Mouse (Mus musculus): Measurements from ENCODE around the gene Ralgps1. TPM values are rescaled to one million over a fixed set of nuclear protein-coding genes. Genes with fewer than 3 reads are reported as not detected.

The Ralgps1 gene
- polyA plus RNA-seq, 1 experiment: 91.6 TPM

DNA sequence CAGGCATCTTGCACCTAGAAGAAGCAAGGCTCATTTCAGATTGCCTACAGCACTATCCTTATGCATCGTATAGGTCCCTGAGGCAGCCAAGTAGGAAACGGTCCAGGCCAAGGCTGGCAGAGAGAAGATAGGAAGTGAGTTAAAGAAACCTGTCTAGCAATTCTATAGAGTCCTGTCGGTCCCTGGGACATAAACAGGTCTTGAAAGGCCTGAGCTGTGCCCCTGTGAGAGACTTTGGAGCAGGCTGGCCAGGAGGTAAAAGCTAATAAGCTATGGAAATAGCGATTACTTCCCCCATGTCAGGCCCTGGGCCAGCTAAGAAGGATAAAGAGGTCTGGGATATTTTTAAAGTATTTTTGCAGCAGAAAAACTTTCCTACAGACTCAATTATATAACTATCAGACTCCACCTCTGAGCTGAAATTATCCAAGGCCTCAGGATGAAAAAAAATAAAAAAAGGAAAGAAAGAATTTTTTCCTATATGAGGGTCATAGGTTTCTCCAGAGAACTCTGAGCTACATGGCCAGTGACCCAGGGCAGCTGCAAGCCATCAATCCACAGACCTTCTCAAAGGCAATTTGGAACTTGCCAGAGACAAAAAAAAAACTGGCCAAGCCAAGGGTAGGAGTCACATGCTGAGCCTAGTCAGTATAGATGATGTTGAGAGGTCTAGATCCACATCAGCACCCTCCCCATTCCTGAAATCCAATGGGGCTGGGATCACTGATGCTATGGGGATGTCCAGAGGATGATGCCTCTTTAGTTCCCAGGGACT lies 98.4 kb downstream of the Ralgps1 start:
- DNase-seq (ENCODE audit: low read depth): no peak
- TF ChIP-seq CTCF (IDR thresholded peaks at IDR 0.05; ENCODE audit: borderline replicate concordance, extremely low read depth, insufficient read depth, insufficient read length): no peak

DNA sequence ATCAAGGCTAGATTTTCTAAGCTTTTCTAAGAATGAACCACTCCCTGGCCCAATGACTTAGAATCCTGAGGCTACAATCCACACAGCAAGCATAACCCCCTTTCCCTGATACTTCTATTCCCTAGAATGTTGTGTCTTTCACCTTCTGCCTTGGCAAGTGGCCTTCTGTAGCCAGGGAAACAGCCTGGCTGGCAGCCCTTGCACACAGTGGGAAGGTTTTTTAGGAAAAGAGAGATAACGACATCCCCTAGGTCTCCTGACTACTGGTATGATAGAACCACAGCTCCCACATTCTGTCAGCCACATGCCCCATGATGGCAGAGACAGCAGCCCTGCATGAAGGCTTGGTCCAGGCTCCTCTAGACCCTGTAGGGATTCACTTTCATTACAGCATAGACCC lies 99.8 kb downstream of the Ralgps1 start:
- peak; percentile 38 for DNase-seq (ENCODE audit: low read depth)
- TF ChIP-seq CTCF (IDR thresholded peaks at IDR 0.05; ENCODE audit: borderline replicate concordance, extremely low read depth, insufficient read depth, insufficient read length) (no peak), POLR2A (IDR thresholded peaks at IDR 0.05; ENCODE audit: borderline replicate concordance, extremely low read depth, insufficient read depth, insufficient read length, poor library complexity, severe bottlenecking) (no peak)

DNA sequence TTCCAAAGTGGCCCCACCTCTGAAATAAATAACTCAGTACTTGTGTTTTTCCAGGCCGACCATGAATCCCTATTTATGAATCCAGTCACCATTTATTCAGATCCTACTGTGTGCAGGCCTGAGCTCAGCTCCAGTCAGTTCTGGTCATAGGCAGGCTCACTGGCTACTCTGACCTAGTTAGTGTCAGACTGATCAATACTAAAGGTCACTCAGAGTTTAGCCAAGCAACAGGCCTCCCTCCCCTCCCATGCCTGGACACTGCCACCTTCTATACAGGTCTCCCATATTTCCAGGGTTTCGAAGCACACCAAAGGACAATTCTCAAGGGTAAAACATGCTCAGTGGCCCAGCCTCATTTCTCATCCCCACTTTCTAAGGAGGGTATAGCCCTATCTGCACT lies 100.7 kb downstream of the Ralgps1 start:
- no peak for TF ChIP-seq POLR2A (IDR thresholded peaks at IDR 0.05; ENCODE audit: borderline replicate concordance, extremely low read depth, insufficient read depth, insufficient read length, poor library complexity, severe bottlenecking)
- TF ChIP-seq CTCF (IDR thresholded peaks at IDR 0.05; ENCODE audit: borderline replicate concordance, extremely low read depth, insufficient read depth, insufficient read length): no peak
- no peak for DNase-seq (ENCODE audit: low read depth)

DNA sequence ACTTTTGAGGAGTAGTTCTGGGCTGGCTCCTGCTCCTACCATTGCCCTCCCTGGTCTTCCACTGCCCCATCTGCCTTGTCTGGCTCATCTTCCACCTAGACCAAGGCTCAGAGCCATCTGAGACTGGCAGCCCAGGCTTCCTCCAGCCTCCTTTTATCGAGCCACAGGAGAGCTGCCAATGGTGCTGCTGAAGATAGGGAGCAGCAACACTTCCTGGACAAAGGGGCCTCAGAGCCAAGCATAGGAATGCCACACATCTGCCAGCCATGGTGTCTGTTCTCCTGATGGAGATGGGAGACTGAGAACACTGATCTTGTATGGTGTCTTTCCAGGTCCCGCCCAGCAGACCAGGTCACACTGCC lies 102.2 kb downstream of the Ralgps1 start:
- DNase-seq (ENCODE audit: low read depth): no peak
- TF ChIP-seq POLR2A (IDR thresholded peaks at IDR 0.05; ENCODE audit: borderline replicate concordance, extremely low read depth, insufficient read depth, insufficient read length, poor library complexity, severe bottlenecking) (no peak), CTCF (IDR thresholded peaks at IDR 0.05; ENCODE audit: borderline replicate concordance, extremely low read depth, insufficient read depth, insufficient read length) (no peak)

DNA sequence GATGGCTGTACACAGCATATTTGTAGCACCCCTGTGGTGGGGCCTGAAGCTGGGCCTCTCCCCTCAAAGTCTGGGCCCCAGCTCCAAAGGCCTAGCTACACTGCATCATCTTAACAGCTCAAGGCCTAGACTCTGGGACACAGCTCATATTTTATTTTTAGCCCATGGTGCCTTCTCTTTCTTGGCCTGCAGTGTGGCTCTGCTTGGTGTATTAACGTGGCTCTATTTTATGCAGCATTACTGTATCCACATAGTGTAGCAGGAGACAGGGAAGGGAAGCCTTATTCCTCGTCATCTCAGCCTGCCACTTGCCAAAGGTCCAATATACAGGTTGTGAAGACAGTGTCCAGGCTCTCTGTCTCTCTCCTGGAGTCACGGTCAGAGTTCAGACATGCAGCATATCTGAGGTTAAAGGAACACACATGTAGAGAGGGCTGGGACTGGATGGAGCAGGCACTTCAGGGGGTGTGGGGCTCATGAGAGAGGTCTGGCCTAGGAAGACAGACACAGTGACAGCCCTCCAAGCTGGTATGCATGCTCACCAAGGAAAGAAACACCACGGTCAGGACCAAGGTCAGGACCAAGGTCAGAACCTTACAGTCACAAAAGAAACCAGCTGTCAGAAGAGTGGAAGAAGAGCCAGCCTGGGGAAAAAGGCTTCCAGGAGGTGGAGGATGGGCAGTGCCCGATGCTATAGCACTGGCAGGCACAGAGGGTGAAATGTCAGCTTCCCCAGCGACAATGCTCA lies 102.7 kb downstream of the Ralgps1 start:
- TF ChIP-seq CTCF (IDR thresholded peaks at IDR 0.05; ENCODE audit: borderline replicate concordance, extremely low read depth, insufficient read depth, insufficient read length) (no peak), POLR2A (IDR thresholded peaks at IDR 0.05; ENCODE audit: borderline replicate concordance, extremely low read depth, insufficient read depth, insufficient read length, poor library complexity, severe bottlenecking) (no peak)

DNA sequence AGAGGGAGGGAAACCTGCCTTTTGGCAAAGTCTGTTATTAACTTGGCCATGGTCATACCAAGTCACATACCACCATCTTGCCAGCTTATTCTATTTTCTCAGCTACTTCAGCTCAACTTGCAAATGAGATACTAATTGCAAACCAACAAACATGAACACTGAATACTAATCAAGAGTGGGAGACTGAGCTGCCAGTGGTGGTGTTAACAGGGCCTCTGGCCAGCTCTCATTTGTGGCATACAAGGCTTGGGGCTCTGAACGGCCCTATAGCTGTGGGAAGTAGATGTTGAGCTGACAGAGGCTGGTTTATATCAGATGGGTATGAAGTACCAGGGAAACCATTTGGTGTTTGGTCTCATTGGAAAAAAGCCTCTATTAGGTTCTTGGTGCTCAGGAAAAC lies 104.2 kb downstream of the Ralgps1 start:
- TF ChIP-seq POLR2A (IDR thresholded peaks at IDR 0.05; ENCODE audit: borderline replicate concordance, extremely low read depth, insufficient read depth, insufficient read length, poor library complexity, severe bottlenecking): no peak
- no peak for TF ChIP-seq CTCF (IDR thresholded peaks at IDR 0.05; ENCODE audit: borderline replicate concordance, extremely low read depth, insufficient read depth, insufficient read length)
- peak; percentile 88 for DNase-seq (ENCODE audit: low read depth)

More for the DNA sequence above, 102.7 kb downstream of the Ralgps1 start:
- no peak for DNase-seq (ENCODE audit: low read depth)

DNA sequence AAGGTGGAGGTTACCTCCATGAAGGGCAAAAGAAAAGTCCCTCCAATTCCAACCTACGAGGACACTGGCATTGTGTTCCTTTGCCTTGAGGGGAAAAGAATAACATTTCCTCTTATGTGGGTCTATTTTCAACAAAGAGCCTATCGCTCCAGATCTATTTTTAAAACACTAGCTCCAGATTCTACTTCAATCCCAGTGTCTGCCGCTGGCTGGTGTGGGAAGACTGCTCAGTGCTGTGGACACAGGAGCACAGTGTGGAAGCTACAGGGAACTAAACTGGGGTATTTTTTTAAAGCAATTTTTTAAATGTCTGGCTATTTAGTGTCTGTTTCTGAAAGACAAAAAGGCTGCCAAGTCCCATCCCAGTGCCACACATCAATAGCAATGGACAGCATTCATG lies 105.5 kb downstream of the Ralgps1 start:
- no peak for TF ChIP-seq POLR2A (IDR thresholded peaks at IDR 0.05; ENCODE audit: borderline replicate concordance, extremely low read depth, insufficient read depth, insufficient read length, poor library complexity, severe bottlenecking)
- TF ChIP-seq CTCF (IDR thresholded peaks at IDR 0.05; ENCODE audit: borderline replicate concordance, extremely low read depth, insufficient read depth, insufficient read length): no peak
- no peak for DNase-seq (ENCODE audit: low read depth)

DNA sequence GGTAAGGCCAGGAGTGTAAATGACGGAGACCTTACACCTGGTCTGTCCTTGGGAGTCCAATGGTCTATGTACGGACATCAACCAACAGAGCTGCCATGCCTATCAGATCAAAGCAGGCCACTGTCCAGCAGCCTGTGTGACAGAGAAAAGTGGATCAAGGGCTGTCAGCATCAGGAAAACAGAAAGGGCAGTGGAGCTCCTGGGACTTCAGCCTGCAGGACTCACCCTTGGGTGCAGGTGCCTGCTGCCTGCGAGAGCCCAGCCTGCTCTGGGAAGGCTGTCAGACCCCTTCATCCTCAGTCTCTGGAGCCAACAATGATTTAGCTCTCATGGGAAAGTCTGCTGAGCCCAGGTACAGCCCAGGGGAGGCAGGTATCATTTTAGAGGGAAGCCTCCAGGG lies 109.8 kb downstream of the Ralgps1 start:
- TF ChIP-seq CTCF (IDR thresholded peaks at IDR 0.05; ENCODE audit: borderline replicate concordance, extremely low read depth, insufficient read depth, insufficient read length): no peak
- no peak for TF ChIP-seq POLR2A (IDR thresholded peaks at IDR 0.05; ENCODE audit: borderline replicate concordance, extremely low read depth, insufficient read depth, insufficient read length, poor library complexity, severe bottlenecking)
- no peak for DNase-seq (ENCODE audit: low read depth)

DNA sequence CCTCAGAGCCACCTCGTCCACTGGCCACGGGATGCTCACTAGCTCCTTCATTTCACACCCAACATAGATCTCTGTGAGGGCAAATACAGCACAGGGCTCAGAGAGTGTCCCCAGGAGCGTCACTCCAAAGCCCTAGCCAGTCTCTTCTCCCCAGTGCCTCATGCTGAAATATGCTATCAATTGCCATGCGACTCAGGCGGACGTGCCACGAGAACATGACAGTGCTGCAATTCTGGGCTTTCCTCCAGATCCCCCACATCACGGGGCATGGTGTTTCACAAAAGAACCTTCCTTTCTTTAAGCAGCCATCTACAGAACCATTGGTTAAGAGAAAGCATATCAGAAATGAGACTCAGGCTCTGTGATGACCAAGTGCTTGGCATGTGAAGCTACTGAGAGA lies 110.5 kb downstream of the Ralgps1 start:
- peak; percentile 67 for DNase-seq (ENCODE audit: low read depth)
- TF ChIP-seq POLR2A (IDR thresholded peaks at IDR 0.05; ENCODE audit: borderline replicate concordance, extremely low read depth, insufficient read depth, insufficient read length, poor library complexity, severe bottlenecking): no peak
- TF ChIP-seq CTCF (IDR thresholded peaks at IDR 0.05; ENCODE audit: borderline replicate concordance, extremely low read depth, insufficient read depth, insufficient read length): no peak

DNA sequence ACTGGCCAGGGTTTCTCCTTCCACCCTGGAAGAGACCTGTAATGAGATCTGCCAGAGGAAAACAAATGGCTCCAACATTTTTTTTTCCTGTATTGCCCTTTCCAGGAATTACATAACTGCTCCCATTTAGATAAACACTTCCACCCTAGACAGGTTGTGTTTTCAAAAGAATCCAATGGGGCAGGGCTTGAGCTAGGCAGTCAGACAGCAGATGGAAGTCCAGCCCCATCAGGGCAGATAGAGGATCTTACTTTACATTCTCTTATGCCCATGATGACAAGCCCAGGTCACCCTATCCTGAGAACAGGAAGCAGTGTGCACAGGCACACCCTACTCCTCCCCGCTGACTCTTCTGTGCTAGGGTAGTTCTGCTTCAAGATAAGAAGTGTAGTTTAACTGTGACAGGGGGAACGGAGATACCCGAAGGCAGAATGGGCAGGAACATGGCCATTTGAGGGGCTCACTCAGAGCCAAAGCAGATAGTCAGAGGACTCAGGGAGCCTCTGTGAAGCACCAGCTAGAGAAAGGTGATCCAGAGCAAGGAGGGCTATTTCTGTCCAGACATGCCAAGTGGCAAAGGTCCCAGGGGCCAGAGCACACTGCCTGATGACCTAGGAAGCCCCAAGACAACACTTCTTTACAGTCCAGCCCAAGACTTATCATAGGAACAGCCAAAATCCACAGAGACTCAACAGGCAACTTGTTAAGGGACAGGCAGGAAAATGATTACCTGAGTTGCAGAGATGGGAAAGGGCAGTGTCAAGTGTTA lies 114.3 kb downstream of the Ralgps1 start:
- DNase-seq (ENCODE audit: low read depth): no peak
- TF ChIP-seq POLR2A (IDR thresholded peaks at IDR 0.05; ENCODE audit: borderline replicate concordance, extremely low read depth, insufficient read depth, insufficient read length, poor library complexity, severe bottlenecking) (no peak), CTCF (IDR thresholded peaks at IDR 0.05; ENCODE audit: borderline replicate concordance, extremely low read depth, insufficient read depth, insufficient read length) (no peak)

DNA sequence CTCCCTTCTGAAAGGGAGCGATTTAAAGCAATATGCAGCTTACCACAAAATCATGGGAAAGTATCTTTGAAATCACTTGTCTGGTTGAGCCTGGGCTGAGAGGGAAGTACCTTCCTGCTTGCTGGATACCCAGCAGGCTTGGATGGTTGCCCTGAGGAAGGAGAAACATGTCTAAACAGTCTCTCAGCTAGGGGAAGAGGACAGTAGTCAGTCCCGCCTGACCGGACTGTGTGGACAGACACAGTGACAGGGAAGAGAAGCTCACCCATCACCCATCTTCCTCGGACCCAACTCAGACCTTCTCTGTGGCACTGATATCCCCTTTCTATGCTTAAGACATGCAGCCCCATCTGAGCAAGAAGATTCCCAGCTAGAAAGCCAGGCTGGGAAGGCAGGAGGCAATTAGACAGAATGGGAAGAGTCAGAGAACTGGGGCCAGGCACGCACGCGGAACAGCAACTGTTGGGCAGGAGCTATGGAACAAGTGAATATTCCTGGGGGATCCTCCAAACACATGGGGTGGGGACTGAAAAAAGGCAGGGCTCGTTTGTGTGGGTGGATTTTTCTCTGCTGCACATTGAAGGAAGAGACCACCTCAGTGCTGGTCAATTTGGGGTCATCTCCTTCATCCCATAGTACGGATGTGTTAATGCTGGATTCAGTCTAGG lies 116.8 kb downstream of the Ralgps1 start:
- TF ChIP-seq CTCF (IDR thresholded peaks at IDR 0.05; ENCODE audit: borderline replicate concordance, extremely low read depth, insufficient read depth, insufficient read length) (no peak), POLR2A (IDR thresholded peaks at IDR 0.05; ENCODE audit: borderline replicate concordance, extremely low read depth, insufficient read depth, insufficient read length, poor library complexity, severe bottlenecking) (no peak)
- no peak for DNase-seq (ENCODE audit: low read depth)
